Mouse (Mus musculus) CD8-positive naive resting alpha-beta T cell, adult 57 days (primary cell): ENCODE measurements around the gene Tm6sf1. TPM values are rescaled to one million over a fixed set of nuclear protein-coding genes. Genes with fewer than 3 reads are reported as not detected.

Experiments
- total RNA-seq: library from RNA; stranded (reverse); gene quantifications from one replicate; pipeline ENCODE4 v1.2.4, GENCODE M21; 2023

Tm6sf1 gene
- 33.5 TPM for total RNA-seq

DNA sequence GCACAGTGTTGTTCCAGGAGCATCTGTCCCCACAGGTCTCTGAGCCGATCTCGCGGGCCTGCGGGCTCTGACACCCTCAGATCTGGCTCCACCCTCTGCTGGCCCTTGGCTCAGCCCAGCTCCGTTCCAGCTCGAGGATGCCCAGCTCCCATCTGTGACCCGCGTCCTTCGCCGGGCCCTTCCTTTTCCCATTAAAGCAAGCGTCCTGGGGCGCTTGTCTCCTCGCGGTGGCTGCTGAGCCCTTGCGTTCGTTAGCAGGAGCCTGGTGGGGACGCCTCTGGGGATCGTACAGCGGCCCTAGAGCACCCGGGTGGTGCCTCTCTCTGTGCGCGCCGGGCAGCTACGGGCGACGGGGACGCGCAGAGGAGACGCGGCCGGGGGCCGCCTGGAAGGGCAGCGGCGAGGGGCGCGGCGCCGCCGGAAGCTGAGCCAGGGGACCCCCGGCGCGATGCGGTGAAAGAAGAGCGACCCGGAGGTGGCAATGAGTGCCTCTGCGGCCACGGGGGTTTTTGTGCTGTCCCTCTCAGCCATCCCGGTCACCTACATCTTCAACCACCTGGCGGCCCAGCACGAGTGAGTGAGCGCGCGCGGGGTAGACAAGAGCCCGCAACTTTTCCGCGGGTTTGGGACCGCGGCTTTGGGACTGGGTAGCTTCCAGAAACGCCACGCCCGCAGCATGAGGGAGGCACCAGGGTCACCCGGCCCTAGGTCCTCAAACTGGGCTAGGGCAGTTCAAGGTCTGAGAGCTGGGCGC is at the start of gene Tm6sf1:
Gene Tm6sf1 (plus strand): TSS at position 34 of the 754 bp plus-strand sequence.

DNA sequence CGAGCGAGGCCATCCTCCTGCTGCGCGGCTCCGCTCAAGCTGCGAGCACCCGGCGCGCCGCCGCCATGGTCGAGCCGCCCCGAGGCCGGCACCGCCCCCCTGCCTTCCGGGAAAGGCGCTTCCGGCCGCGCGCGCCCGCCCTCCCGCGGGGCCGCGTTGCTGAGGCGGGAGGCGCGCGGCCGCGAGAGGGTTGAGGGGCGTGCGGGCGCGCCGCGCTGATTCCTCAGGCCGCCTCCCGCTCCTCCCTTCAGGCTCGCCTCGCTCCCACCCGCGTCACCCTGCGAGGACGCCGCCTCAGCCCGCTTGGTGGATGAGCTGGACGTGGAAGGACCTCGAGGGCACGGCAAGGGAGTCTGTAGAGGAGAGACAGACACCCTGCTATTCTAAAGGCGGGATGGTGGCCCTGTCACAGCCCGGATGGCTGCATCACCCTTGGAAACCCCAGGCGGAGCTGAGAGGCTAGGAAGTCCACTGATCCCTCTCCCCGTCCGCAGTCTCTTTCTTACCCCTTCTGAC is 29.4 kb upstream of the Tm6sf1 start, which contains the start of gene Btbd1:
Gene Btbd1 (minus strand): TSS at position 53 of the 516 bp plus-strand sequence.

DNA sequence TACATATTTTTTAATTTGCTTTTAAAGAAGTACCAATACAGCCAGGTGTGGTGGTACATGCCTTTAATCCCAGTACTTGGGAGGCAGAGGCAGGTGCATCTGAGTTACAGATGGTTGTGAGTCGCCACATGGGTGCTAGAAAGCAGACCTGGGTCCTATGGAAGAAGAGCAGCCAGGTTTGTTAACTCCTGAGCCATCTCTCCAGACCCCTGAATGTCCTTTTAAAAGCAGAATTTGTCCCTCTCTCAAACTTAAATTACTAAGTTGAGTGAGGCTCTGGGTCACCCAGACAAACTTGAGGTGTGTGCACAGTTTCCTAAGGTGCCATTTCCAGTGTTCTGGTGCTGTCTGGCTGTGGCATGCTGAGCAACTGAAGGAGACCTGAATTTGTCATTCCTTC is 3.1 kb upstream of the Tm6sf1 start, which contains the start of gene Gm10160:
Gene Gm10160 (minus strand): TSS at position 101 of the 400 bp plus-strand sequence.

Other genes starting within 250 kb of the Tm6sf1 start
- gene Homer2, start 151.5 kb upstream of the Tm6sf1 start, total RNA-seq = not detected
- gene Ramac, start 96.1 kb upstream of the Tm6sf1 start, total RNA-seq = 54.4 TPM
- 24.6 TPM for gene 3110040N11Rik, start 69.5 kb upstream of the Tm6sf1 start, total RNA-seq
- 52.2 TPM for gene Btbd1, start 29.6 kb upstream of the Tm6sf1 start, total RNA-seq
- gene Gm10160, start 3.2 kb upstream of the Tm6sf1 start, total RNA-seq = not detected
- 43.1 TPM for gene Hdgfl3, start 75.5 kb downstream of the Tm6sf1 start, total RNA-seq
- not detected for gene Bnc1, start 133.3 kb downstream of the Tm6sf1 start, total RNA-seq